Mouse (Mus musculus): ENCODE measurements around the gene Wap. TPM values are rescaled to one million over a fixed set of nuclear protein-coding genes. Genes with fewer than 3 reads are reported as not detected.
A peak's percentile ranks its signal among the peaks of the same experiment; 100 is the strongest.

Wap gene
- total and polyA plus RNA-seq, 2 experiments from 2014 or later = not detected

DNA sequence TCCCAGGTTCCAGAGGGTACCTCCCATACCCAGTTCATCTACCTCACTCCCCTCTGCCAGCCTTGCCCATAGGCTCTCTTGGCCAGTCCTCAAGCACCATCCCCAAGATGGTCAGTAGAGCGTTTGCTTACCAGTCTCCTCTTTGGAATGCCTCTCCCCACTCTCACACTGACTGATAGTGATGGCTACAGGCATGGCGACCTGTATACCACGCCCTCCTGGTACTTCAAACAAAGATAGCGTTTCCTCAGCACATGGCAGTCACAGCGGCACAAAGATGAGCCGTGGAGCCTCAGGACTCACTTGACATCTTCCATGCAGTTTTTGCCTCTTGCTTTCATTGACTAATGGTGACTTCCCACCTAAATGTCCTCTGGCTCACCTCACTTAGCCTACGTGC, 48.6 kb downstream of the Wap start:
- 93% methylated on average over 7 of the region's 7 CpGs for WGBS
- peaks cover 58% of the 10 kb centered on the region for H3K36me3 ChIP-seq (ENCODE audit: insufficient read depth)

DNA sequence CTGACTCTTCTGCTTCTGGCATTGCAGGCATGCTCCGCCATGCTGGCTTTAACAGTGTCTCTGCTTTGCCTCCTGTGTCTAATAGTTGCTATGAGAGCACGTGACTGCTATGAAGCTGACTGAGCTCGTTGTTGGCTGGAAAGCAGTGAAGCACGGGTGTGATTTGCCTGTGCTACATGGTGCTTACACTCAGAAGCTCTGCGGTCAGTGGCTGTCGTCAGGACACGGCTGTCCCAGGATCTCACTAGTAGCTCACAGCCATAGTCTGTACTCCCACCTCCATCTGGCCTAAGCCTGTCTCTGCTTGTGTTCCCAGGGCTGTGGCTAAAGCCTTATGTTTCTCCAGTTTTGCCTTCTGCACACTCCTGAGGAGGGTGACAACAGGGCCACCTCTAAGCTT, 50.1 kb downstream of the Wap start:
- H3K9ac ChIP-seq = no peak overlapping the region
- TF ChIP-seq CTCF (IDR thresholded peaks at IDR 0.05; ENCODE audit: low read depth) = no peak
- H3K4me1 ChIP-seq (ENCODE audit: insufficient read depth) = no peaks in the 10 kb centered on the region
- H3K4me3 ChIP-seq (ENCODE audit: low read depth, low read length) = no peak overlapping the region
- H3K36me3 ChIP-seq (ENCODE audit: insufficient read depth) = peaks cover 43% of the 10 kb centered on the region
- H3K27ac ChIP-seq (ENCODE audit: low read depth, low read length) = no peak overlapping the region
- no peaks in the 10 kb centered on the region for H3K27me3 ChIP-seq (ENCODE audit: insufficient read depth, low read length)
- H3K9me3 ChIP-seq (ENCODE audit: low read length) = no peaks in the 10 kb centered on the region
- DNase-seq (no peak), ATAC-seq (no peak)
- no peak overlapping the region for H3K4me2 ChIP-seq (ENCODE audit: low read depth)
- WGBS = 93% methylated on average over 7 of the region's 7 CpGs

More for the DNA sequence above, 48.6 kb downstream of the Wap start:
- H3K4me1 ChIP-seq (ENCODE audit: insufficient read depth) = no peaks in the 10 kb centered on the region
- H3K4me3 ChIP-seq (ENCODE audit: low read depth, low read length) = no peak overlapping the region
- no peak for ATAC-seq
- H3K9me3 ChIP-seq (ENCODE audit: low read length) = no peaks in the 10 kb centered on the region
- no peak for DNase-seq
- no peaks in the 10 kb centered on the region for H3K27me3 ChIP-seq (ENCODE audit: insufficient read depth, low read length)
- H3K27ac ChIP-seq (ENCODE audit: low read depth, low read length) = no peak overlapping the region
- H3K4me2 ChIP-seq (ENCODE audit: low read depth) = no peak overlapping the region
- no peak overlapping the region for H3K9ac ChIP-seq
- TF ChIP-seq CTCF (IDR thresholded peaks at IDR 0.05; ENCODE audit: low read depth) = no peak

DNA sequence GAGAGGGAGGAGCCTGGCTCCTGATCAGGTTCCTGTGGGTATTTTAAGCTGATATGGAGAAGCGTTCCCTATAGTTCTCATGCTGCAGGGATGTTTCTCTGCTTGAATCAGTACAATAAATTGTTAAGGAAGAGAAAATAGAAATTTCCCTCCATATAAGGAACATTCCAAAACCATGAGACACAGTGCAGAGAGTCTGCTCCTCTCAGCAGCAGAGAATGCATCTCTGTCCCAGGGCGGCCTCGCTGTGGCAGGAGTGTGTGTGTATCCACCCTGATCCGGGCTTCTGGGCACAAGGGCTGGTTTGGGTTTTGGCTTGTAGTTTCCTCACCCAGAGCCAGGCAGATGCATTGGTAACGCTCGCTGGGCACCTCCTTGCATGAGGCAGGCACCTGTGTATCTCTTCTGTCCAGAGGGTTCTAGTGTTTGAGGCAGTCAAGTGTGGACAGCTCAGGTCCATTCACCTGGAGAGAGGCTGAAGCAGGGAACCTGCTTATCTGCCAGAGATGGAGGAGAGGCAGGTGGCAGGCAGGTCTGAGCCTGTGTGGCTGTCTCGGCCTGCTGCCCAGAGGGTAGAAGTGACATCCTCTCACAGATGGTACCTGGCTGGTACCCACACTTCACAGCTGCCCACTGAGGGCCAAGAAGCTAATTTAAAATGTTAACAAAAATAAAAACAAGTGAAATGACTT, 51.0 kb downstream of the Wap start:
- DNase-seq (no peak), ATAC-seq (no peak)
- Histone ChIP-seq H3K4me3 (ENCODE audit: low read depth, low read length) (no peak overlapping the region), H3K4me1 (ENCODE audit: insufficient read depth) (no peaks in the 10 kb centered on the region), H3K4me2 (ENCODE audit: low read depth) (no peak overlapping the region), H3K27ac (ENCODE audit: low read depth, low read length) (no peak overlapping the region), H3K9me3 (ENCODE audit: low read length) (no peaks in the 10 kb centered on the region), H3K27me3 (ENCODE audit: insufficient read depth, low read length) (no peaks in the 10 kb centered on the region), H3K36me3 (ENCODE audit: insufficient read depth) (peaks cover 35% of the 10 kb centered on the region), H3K9ac (no peak overlapping the region)
- 90% methylated on average over 7 of the region's 7 CpGs for WGBS
- no peak for TF ChIP-seq CTCF (IDR thresholded peaks at IDR 0.05; ENCODE audit: low read depth)

DNA sequence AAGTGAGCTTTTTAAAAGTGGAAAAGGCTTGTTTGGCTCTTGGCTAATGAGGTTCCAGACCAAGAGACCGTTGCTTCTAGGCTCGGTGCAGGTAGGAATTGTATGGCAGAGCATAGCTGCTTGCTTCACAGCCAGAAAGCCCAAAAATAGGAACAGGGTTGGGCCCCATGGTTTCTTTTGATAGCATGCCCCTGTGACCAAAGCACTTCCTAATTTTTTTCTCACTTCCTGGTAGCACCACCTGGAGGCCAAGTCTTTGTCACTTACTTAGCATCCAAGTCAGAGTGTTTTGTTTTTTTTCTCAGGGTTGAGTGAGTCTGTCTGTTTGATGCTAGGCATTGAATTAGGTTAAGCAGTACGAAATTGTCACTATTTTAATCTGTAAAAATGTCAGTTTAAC, 51.8 kb downstream of the Wap start:
- no peaks in the 10 kb centered on the region for H3K27me3 ChIP-seq (ENCODE audit: insufficient read depth, low read length)
- no peak for TF ChIP-seq CTCF (IDR thresholded peaks at IDR 0.05; ENCODE audit: low read depth)
- no peak overlapping the region for H3K4me3 ChIP-seq (ENCODE audit: low read depth, low read length)
- H3K4me2 ChIP-seq (ENCODE audit: low read depth) = no peak overlapping the region
- no peaks in the 10 kb centered on the region for H3K4me1 ChIP-seq (ENCODE audit: insufficient read depth)
- no peak overlapping the region for H3K9ac ChIP-seq
- peaks cover 28% of the 10 kb centered on the region for H3K36me3 ChIP-seq (ENCODE audit: insufficient read depth)
- DNase-seq (peak; percentile 9), ATAC-seq (peak; percentile 37; the same call in 1 of the 2 replicates)
- H3K9me3 ChIP-seq (ENCODE audit: low read length) = no peaks in the 10 kb centered on the region
- H3K27ac ChIP-seq (ENCODE audit: low read depth, low read length) = no peak overlapping the region
- WGBS = 85% methylated on average over 3 of the region's 3 CpGs

DNA sequence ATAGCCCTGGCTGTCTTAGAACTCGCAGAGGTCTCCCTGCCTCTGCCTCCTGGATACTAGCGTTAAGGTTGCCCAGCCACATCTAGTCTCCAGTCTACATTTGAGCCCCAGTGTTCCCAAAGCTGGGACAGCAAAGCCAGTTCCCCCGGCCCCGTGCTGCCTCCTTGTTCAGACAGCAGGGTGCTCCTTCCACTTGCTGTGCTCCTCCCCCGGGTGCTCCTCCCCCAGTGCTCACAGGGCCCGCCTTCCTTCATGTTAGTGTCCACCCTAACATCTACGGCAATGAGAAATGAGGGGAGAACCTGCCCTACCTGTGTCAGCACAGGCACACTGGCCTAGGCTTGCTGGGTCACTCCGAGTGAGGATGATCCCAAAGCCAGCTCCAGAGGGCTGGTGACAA, 52.7 kb downstream of the Wap start:
- Histone ChIP-seq H3K4me2 (ENCODE audit: low read depth) (no peak overlapping the region), H3K27me3 (ENCODE audit: insufficient read depth, low read length) (no peaks in the 10 kb centered on the region), H3K4me1 (ENCODE audit: insufficient read depth) (no peaks in the 10 kb centered on the region), H3K9ac (no peak overlapping the region), H3K9me3 (ENCODE audit: low read length) (no peaks in the 10 kb centered on the region), H3K36me3 (ENCODE audit: insufficient read depth) (peaks cover 19% of the 10 kb centered on the region), H3K27ac (ENCODE audit: low read depth, low read length) (no peak overlapping the region), H3K4me3 (ENCODE audit: low read depth, low read length) (no peak overlapping the region)
- ATAC-seq = no peak
- no peak for TF ChIP-seq CTCF (IDR thresholded peaks at IDR 0.05; ENCODE audit: low read depth)
- 93% methylated on average over 8 of the region's 8 CpGs for WGBS
- no peak for DNase-seq

Other genes starting within 250 kb of the Wap start
- gene Zmiz2, start 249.6 kb downstream of the Wap start, total RNA-seq (2014; rRNA removed) = 109 and 129 TPM in 2 replicates
- 38.1 and 43.8 TPM in 2 replicates for gene Zmiz2, start 249.6 kb downstream of the Wap start, polyA plus RNA-seq (2015; fragmentation: Nextera tagmentation; extraction: Ambion mirVana)
- 3,025 and 4,002 TPM in 2 replicates for gene Ppia, start 223.2 kb downstream of the Wap start, total RNA-seq (2014; rRNA removed)
- gene Ppia, start 223.2 kb downstream of the Wap start, polyA plus RNA-seq (2015; fragmentation: Nextera tagmentation; extraction: Ambion mirVana) = 5,423 and 7,006 TPM in 2 replicates
- 55.3 and 68.0 TPM in 2 replicates for gene H2afv, start 194.2 kb downstream of the Wap start, total RNA-seq (2014; rRNA removed)
- gene H2afv, start 194.2 kb downstream of the Wap start, polyA plus RNA-seq (2015; fragmentation: Nextera tagmentation; extraction: Ambion mirVana) = 185 and 235 TPM in 2 replicates
- 49.9 and 53.5 TPM in 2 replicates for gene Purb, start 162.7 kb downstream of the Wap start, total RNA-seq (2014; rRNA removed)
- gene Purb, start 162.7 kb downstream of the Wap start, polyA plus RNA-seq (2015; fragmentation: Nextera tagmentation; extraction: Ambion mirVana) = 10.9 and 18.6 TPM in 2 replicates
- gene Myo1g, start 117.7 kb downstream of the Wap start, total RNA-seq (2014; rRNA removed) = 0.23 and 0.90 TPM in 2 replicates
- gene Myo1g, start 117.7 kb downstream of the Wap start, polyA plus RNA-seq (2015; fragmentation: Nextera tagmentation; extraction: Ambion mirVana) = 0.24 and 0.75 TPM in 2 replicates
- 58.9 and 65.6 TPM in 2 replicates for gene Ccm2, start 91.8 kb downstream of the Wap start, total RNA-seq (2014; rRNA removed)
- gene Ccm2, start 91.8 kb downstream of the Wap start, polyA plus RNA-seq (2015; fragmentation: Nextera tagmentation; extraction: Ambion mirVana) = 84.0 and 84.7 TPM in 2 replicates
- gene Nacad, start 32.6 kb downstream of the Wap start, total RNA-seq (2014; rRNA removed) = 69.4 and 75.6 TPM in 2 replicates
- 46.4 and 61.3 TPM in 2 replicates for gene Nacad, start 32.6 kb downstream of the Wap start, polyA plus RNA-seq (2015; fragmentation: Nextera tagmentation; extraction: Ambion mirVana)
- gene Tbrg4, start 12.6 kb downstream of the Wap start, total RNA-seq (2014; rRNA removed) = 32.2 and 41.9 TPM in 2 replicates
- 30.9 and 31.6 TPM in 2 replicates for gene Tbrg4, start 12.6 kb downstream of the Wap start, polyA plus RNA-seq (2015; fragmentation: Nextera tagmentation; extraction: Ambion mirVana)
- gene Ramp3, start 19.9 kb upstream of the Wap start, total RNA-seq (2014; rRNA removed) = 12.9 and 21.1 TPM in 2 replicates
- gene Ramp3, start 19.9 kb upstream of the Wap start, polyA plus RNA-seq (2015; fragmentation: Nextera tagmentation; extraction: Ambion mirVana) = 17.6 and 20.0 TPM in 2 replicates
- gene Gm11983, start 199.0 kb upstream of the Wap start, total RNA-seq (2014; rRNA removed) = not detected in 2 replicates
- gene Gm11983, start 199.0 kb upstream of the Wap start, polyA plus RNA-seq (2015; fragmentation: Nextera tagmentation; extraction: Ambion mirVana) = not detected in 2 replicates

Data from forebrain, postnatal 0 days (tissue).